ENCODE assay signal across 33 mouse cellular contexts in genomic region chr17:36170287-36170814, GRCm38 (mm10). TPM values are rescaled to one million over a fixed set of nuclear protein-coding genes. Genes with fewer than 3 reads are reported as not detected.
DNase-seq lines count a peak whose midpoint lies in the region; ATAC-seq and TF ChIP-seq lines count a peak whose summit lies in the region.
"Had no signal": no experiment of that assay in that cellular context is flagged by ENCODE, and none has a peak within 500 bp of the region (broad histone marks: within the 10 kb centered on the region; RNA-seq: fewer than 3 reads in every experiment).

No protein-coding gene starts in this region.

- H3K4me1 ChIP-seq in lung, embryonic 14.5 days (ENCODE audit: insufficient read depth) = no peaks in the 10 kb centered on the region
- H3K4me1 ChIP-seq in lung, postnatal 0 days (ENCODE audit: insufficient read depth, low read depth, low read length) = no peaks in the 10 kb centered on the region
- H3K4me1 ChIP-seq: embryonic facial prominence, embryonic 12.5 days had no signal

- TF ChIP-seq EP300 in lung, postnatal 0 days (IDR thresholded peaks at IDR 0.05) = peak; percentile 75

- H3K27me3 ChIP-seq in lung, embryonic 14.5 days (ENCODE audit: insufficient read depth, low read length) = peaks cover 21% of the 10 kb centered on the region
- no peaks in the 10 kb centered on the region for H3K27me3 ChIP-seq in lung, postnatal 0 days (replicated peaks; ENCODE audit: insufficient read depth, low read length)

- TF ChIP-seq CTCF in lung, embryonic 14.5 days (IDR thresholded peaks at IDR 0.05; ENCODE audit: low read depth) = no peak
- TF ChIP-seq CTCF in lung, postnatal 0 days (IDR thresholded peaks at IDR 0.05) = no peak

- peak; percentile 64; the same call in 1 of the 2 replicates for ATAC-seq in lung, embryonic 14.5 days (ENCODE audit: insufficient read depth)
- no peak for ATAC-seq in lung, postnatal 0 days
- ATAC-seq: CD4-positive, CD25-positive, alpha-beta regulatory T cell, adult 4 months; forebrain, embryonic 14.5 days; forebrain, postnatal 0 days had no signal

- no peak overlapping the region for H3K9ac ChIP-seq in lung, embryonic 14.5 days
- H3K9ac ChIP-seq in lung, postnatal 0 days (replicated peaks; ENCODE audit: low read depth) = no peak overlapping the region
- H3K9ac ChIP-seq: embryonic facial prominence, embryonic 12.5 days; embryonic facial prominence, embryonic 15.5 days; forebrain, postnatal 0 days; heart, embryonic 12.5 days; heart, embryonic 15.5 days; hindbrain, embryonic 15.5 days had no signal

- no peak overlapping the region; the same call in 1 of the 2 replicates for H3K4me3 ChIP-seq in lung, embryonic 14.5 days (ENCODE audit: low read depth, low read length)
- no peak overlapping the region for H3K4me3 ChIP-seq in lung, postnatal 0 days (ENCODE audit: low read depth, low read length)
- H3K4me3 ChIP-seq: embryonic facial prominence, embryonic 12.5 days; embryonic facial prominence, embryonic 15.5 days; gastrocnemius, adult 2 months; heart, embryonic 12.5 days; heart, embryonic 15.5 days; hindbrain, embryonic 10.5 days; hindbrain, embryonic 15.5 days had no signal

- peak; percentile 45 for DNase-seq in lung, embryonic 14.5 days
- DNase-seq in lung, postnatal 36 days = no peak
- DNase-seq in lung, postnatal 0 days (ENCODE audit: low spot score) = peak; percentile 44
- no peak for DNase-seq in lung, adult 18-20 months
- DNase-seq in A20 (ENCODE audit: low read depth, low spot score) = peak; percentile 25
- DNase-seq in gastrocnemius, postnatal 10 days = no peak
- DNase-seq: adrenal gland, adult 2 months; adrenal gland, postnatal 14 days; cerebellum, adult 11 months; cerebellum, adult 2 months; cerebellum, adult 9-11 months; cerebellum, postnatal 25 days; forebrain, postnatal 0 days; gastrocnemius, adult 2 months; gastrocnemius, postnatal 25 days; heart, adult 18-20 months; heart, postnatal 10 days; heart, postnatal 36 days had no signal

- no peak overlapping the region for H3K27ac ChIP-seq in lung, embryonic 14.5 days (ENCODE audit: low read depth)
- H3K27ac ChIP-seq in lung, postnatal 0 days (ENCODE audit: low read length) = no peak overlapping the region
- H3K27ac ChIP-seq: embryonic facial prominence, embryonic 12.5 days; embryonic facial prominence, embryonic 15.5 days; gastrocnemius, adult 2 months; heart, embryonic 15.5 days; hindbrain, embryonic 10.5 days; hindbrain, embryonic 15.5 days had no signal

- no peaks in the 10 kb centered on the region for H3K9me3 ChIP-seq in lung, embryonic 14.5 days (ENCODE audit: low read depth, low read length)
- no peaks in the 10 kb centered on the region for H3K9me3 ChIP-seq in lung, postnatal 0 days (ENCODE audit: low read length)
- H3K9me3 ChIP-seq: embryonic facial prominence, embryonic 12.5 days; embryonic facial prominence, embryonic 15.5 days; heart, embryonic 12.5 days; heart, embryonic 15.5 days; hindbrain, embryonic 10.5 days; hindbrain, embryonic 15.5 days had no signal

- no peaks in the 10 kb centered on the region for H3K36me3 ChIP-seq in lung, embryonic 14.5 days (ENCODE audit: insufficient read depth)
- H3K36me3 ChIP-seq in lung, postnatal 0 days (ENCODE audit: insufficient read depth, low read length) = no peaks in the 10 kb centered on the region
- H3K36me3 ChIP-seq: embryonic facial prominence, embryonic 12.5 days; embryonic facial prominence, embryonic 15.5 days; heart, embryonic 12.5 days; heart, embryonic 15.5 days; hindbrain, embryonic 10.5 days; hindbrain, embryonic 15.5 days had no signal

- H3K4me2 ChIP-seq in lung, embryonic 14.5 days = peak overlapping the region; percentile 47; the same call in 1 of the 2 replicates
- H3K4me2 ChIP-seq in lung, postnatal 0 days (replicated peaks; ENCODE audit: low read depth, low read length) = no peak overlapping the region
- H3K4me2 ChIP-seq: embryonic facial prominence, embryonic 12.5 days; embryonic facial prominence, embryonic 15.5 days; heart, embryonic 12.5 days; heart, embryonic 15.5 days; hindbrain, embryonic 15.5 days had no signal

- WGBS in lung, embryonic 14.5 days = 13% methylated on average over 1 of the region's 1 CpGs
- WGBS in lung, postnatal 0 days = 5% methylated on average over 1 of the region's 1 CpGs

RNA-seq across cellular contexts. Expression of gene Gm8909, which starts 2.0 kb away (rescaled TPM):
- polyA plus RNA-seq in lung, embryonic 14.5 days (2014; fragmentation: Nextera tagmentation; extraction: Ambion mirVana) = 44.4 and 51.4 TPM in 2 replicates
- 6.7 and 9.6 TPM in 2 replicates for polyA plus RNA-seq in lung, postnatal 0 days (2015; fragmentation: Nextera tagmentation; extraction: Ambion mirVana)
- total RNA-seq in gastrocnemius, postnatal 10 days (2021) = not detected
- total RNA-seq: adrenal gland, adult 2 months; adrenal gland, postnatal 14 days; common myeloid progenitor, adult 5-6 weeks; forebrain, postnatal 0 days; gastrocnemius, adult 2 months; gastrocnemius, postnatal 25 days; heart, adult 18-20 months; heart, postnatal 36 days; MEL had no signal
- polyA plus RNA-seq: adrenal gland, adult 2 months; C2C12; cerebellum, adult 2 months; embryonic facial prominence, embryonic 12.5 days; embryonic facial prominence, embryonic 15.5 days; forebrain, embryonic 11.5 days; forebrain, embryonic 14.5 days; forebrain, postnatal 0 days; frontal cortex, adult 2 months; heart, embryonic 12.5 days; hindbrain, embryonic 15.5 days had no signal

RNA-seq across cellular contexts. Expression of gene H2-T3, which starts 19.7 kb away (rescaled TPM):
- 1.3 and 1.4 TPM in 2 replicates for polyA plus RNA-seq in lung, embryonic 14.5 days (2014; fragmentation: Nextera tagmentation; extraction: Ambion mirVana)
- polyA plus RNA-seq in lung, postnatal 0 days (2015; fragmentation: Nextera tagmentation; extraction: Ambion mirVana) = 0.12 TPM in 2 replicates
- total RNA-seq in gastrocnemius, postnatal 10 days (2021) = not detected
- total RNA-seq: adrenal gland, adult 2 months; adrenal gland, postnatal 4 days; common myeloid progenitor, adult 5-6 weeks; forebrain, postnatal 0 days; gastrocnemius, adult 2 months; gastrocnemius, postnatal 25 days; heart, adult 18-20 months; heart, postnatal 36 days; MEL had no signal
- polyA plus RNA-seq: adrenal gland, adult 2 months; C2C12; cerebellum, adult 2 months; embryonic facial prominence, embryonic 12.5 days; embryonic facial prominence, embryonic 15.5 days; forebrain, embryonic 11.5 days; forebrain, embryonic 14.5 days; forebrain, postnatal 0 days; frontal cortex, adult 2 months; gonadal fat pad, adult 2 months; heart, embryonic 12.5 days; heart, embryonic 15.5 days; hindbrain, embryonic 10.5 days; hindbrain, embryonic 15.5 days had no signal

RNA-seq across cellular contexts. Expression of gene Gm7030, which starts 41.1 kb away (rescaled TPM):
- polyA plus RNA-seq in lung, embryonic 14.5 days (2014; fragmentation: Nextera tagmentation; extraction: Ambion mirVana) = not detected in 2 replicates
- not detected in 2 replicates for polyA plus RNA-seq in lung, postnatal 0 days (2015; fragmentation: Nextera tagmentation; extraction: Ambion mirVana)
- total RNA-seq in gastrocnemius, postnatal 10 days (2021) = not detected
- total RNA-seq: adrenal gland, adult 2 months; adrenal gland, postnatal 14 days; adrenal gland, postnatal 4 days; common myeloid progenitor, adult 5-6 weeks; forebrain, postnatal 0 days; gastrocnemius, adult 2 months; gastrocnemius, postnatal 25 days; heart, postnatal 10 days; heart, postnatal 36 days; MEL had no signal
- polyA plus RNA-seq: adrenal gland, adult 2 months; C2C12; cerebellum, adult 2 months; embryonic facial prominence, embryonic 12.5 days; embryonic facial prominence, embryonic 15.5 days; forebrain, embryonic 11.5 days; forebrain, embryonic 14.5 days; forebrain, postnatal 0 days; frontal cortex, adult 2 months; gonadal fat pad, adult 2 months; heart, embryonic 12.5 days; heart, embryonic 15.5 days; hindbrain, embryonic 10.5 days; hindbrain, embryonic 15.5 days had no signal

RNA-seq across cellular contexts. Expression of gene Gm19684, which starts 48.9 kb away (rescaled TPM):
- not detected in 2 replicates for polyA plus RNA-seq in lung, embryonic 14.5 days (2014; fragmentation: Nextera tagmentation; extraction: Ambion mirVana)
- polyA plus RNA-seq in lung, postnatal 0 days (2015; fragmentation: Nextera tagmentation; extraction: Ambion mirVana) = not detected in 2 replicates
- total RNA-seq in gastrocnemius, postnatal 10 days (2021) = not detected
- total RNA-seq: forebrain, postnatal 0 days; gastrocnemius, adult 2 months; gastrocnemius, postnatal 25 days; MEL had no signal
- polyA plus RNA-seq: C2C12; cerebellum, adult 2 months; embryonic facial prominence, embryonic 12.5 days; embryonic facial prominence, embryonic 15.5 days; forebrain, embryonic 11.5 days; forebrain, embryonic 14.5 days; forebrain, postnatal 0 days; heart, embryonic 12.5 days; heart, embryonic 15.5 days; hindbrain, embryonic 10.5 days; hindbrain, embryonic 15.5 days had no signal

Comparison
In these comparisons a context has a peak if more than half of its experiments do, and no peak if none do; other contexts are left out.
1. DNase-seq: peak in lung, embryonic 14.5 days (single experiment), lung, postnatal 0 days (single experiment) and A20 (single experiment); none in lung, postnatal 36 days (single experiment), lung, adult 18-20 months (0 of 2) and gastrocnemius, postnatal 10 days (single experiment).